Mouse (Mus musculus): ENCODE data around the gene Stard9. TPM values are rescaled to one million over a fixed set of nuclear protein-coding genes. Genes with fewer than 3 reads are reported as not detected.

The Stard9 gene
- polyA plus RNA-seq, 1 experiment from 2014 or later: 1.3 TPM

GRCm38 (mm10) chr2:120745496-120745895 lies 116.6 kb downstream of the Stard9 start:
- Histone ChIP-seq H3K4me2 (ENCODE audit: low read depth, low read length) (no peak overlapping the region), H3K9me3 (ENCODE audit: low read length) (no peaks in the 10 kb centered on the region), H3K27me3 (ENCODE audit: insufficient read depth, low read length) (no peaks in the 10 kb centered on the region), H3K36me3 (replicated peaks; ENCODE audit: insufficient read depth, low read length) (0 out of 2 replicates have a peak, but pooled peaks cover 3% of the 10 kb centered on the region), H3K4me3 (ENCODE audit: low read depth, low read length) (no peak overlapping the region), H3K9ac (replicated peaks) (no peak overlapping the region), H3K4me1 (ENCODE audit: insufficient read depth) (no peaks in the 10 kb centered on the region), H3K27ac (ENCODE audit: low read depth) (no peak overlapping the region)
- TF ChIP-seq EP300 (IDR thresholded peaks at IDR 0.05; ENCODE audit: low read depth): no peak
- 83% methylated on average over 1 of the region's 1 CpGs for WGBS (ENCODE audit: insufficient replicate concordance)
- ATAC-seq (no peak), DNase-seq (no peak)

GRCm38 (mm10) chr2:120748041-120748440 lies 119.1 kb downstream of the Stard9 start:
- WGBS (ENCODE audit: insufficient replicate concordance): 79% methylated on average over 2 of the region's 2 CpGs
- H3K4me2 ChIP-seq (ENCODE audit: low read depth, low read length): no peak overlapping the region
- TF ChIP-seq EP300 (IDR thresholded peaks at IDR 0.05; ENCODE audit: low read depth) (no peak), CTCF (IDR thresholded peaks at IDR 0.05; ENCODE audit: low read depth) (no peak)
- H3K4me1 ChIP-seq (ENCODE audit: insufficient read depth): no peaks in the 10 kb centered on the region
- ATAC-seq (no peak), DNase-seq (no peak)
- H3K9ac ChIP-seq (replicated peaks): no peak overlapping the region
- no peaks in the 10 kb centered on the region for H3K9me3 ChIP-seq (ENCODE audit: low read length)
- no peaks in the 10 kb centered on the region for H3K27me3 ChIP-seq (ENCODE audit: insufficient read depth, low read length)
- H3K4me3 ChIP-seq (ENCODE audit: low read depth, low read length): no peak overlapping the region
- no peak overlapping the region for H3K27ac ChIP-seq (ENCODE audit: low read depth)
- 0 out of 2 replicates have a peak, but pooled peaks cover 3% of the 10 kb centered on the region for H3K36me3 ChIP-seq (replicated peaks; ENCODE audit: insufficient read depth, low read length)

GRCm38 (mm10) chr2:120761922-120762321 lies 133.0 kb downstream of the Stard9 start:
- Histone ChIP-seq H3K27ac (ENCODE audit: low read depth) (no peak overlapping the region), H3K4me3 (ENCODE audit: low read depth, low read length) (no peak overlapping the region), H3K9ac (replicated peaks) (no peak overlapping the region), H3K36me3 (replicated peaks; ENCODE audit: insufficient read depth, low read length) (no peaks in the 10 kb centered on the region), H3K27me3 (ENCODE audit: insufficient read depth, low read length) (no peaks in the 10 kb centered on the region), H3K4me1 (ENCODE audit: insufficient read depth) (no peaks in the 10 kb centered on the region), H3K9me3 (ENCODE audit: low read length) (no peaks in the 10 kb centered on the region), H3K4me2 (ENCODE audit: low read depth, low read length) (no peak overlapping the region)
- TF ChIP-seq EP300 (IDR thresholded peaks at IDR 0.05; ENCODE audit: low read depth): no peak
- TF ChIP-seq CTCF (IDR thresholded peaks at IDR 0.05; ENCODE audit: low read depth): no peak
- DNase-seq (no peak), ATAC-seq (no peak)

- no peak overlapping the region for H3K9ac ChIP-seq (replicated peaks)
- 66% methylated on average over 2 of the region's 2 CpGs for WGBS (ENCODE audit: insufficient replicate concordance)
- no peaks in the 10 kb centered on the region for H3K4me1 ChIP-seq (ENCODE audit: insufficient read depth)
- no peak for TF ChIP-seq EP300 (IDR thresholded peaks at IDR 0.05; ENCODE audit: low read depth)
- no peak for TF ChIP-seq CTCF (IDR thresholded peaks at IDR 0.05; ENCODE audit: low read depth)
- no peaks in the 10 kb centered on the region for H3K27me3 ChIP-seq (ENCODE audit: insufficient read depth, low read length)
- DNase-seq: no peak
- H3K4me2 ChIP-seq (ENCODE audit: low read depth, low read length): no peak overlapping the region
- no peaks in the 10 kb centered on the region for H3K36me3 ChIP-seq (replicated peaks; ENCODE audit: insufficient read depth, low read length)
- H3K9me3 ChIP-seq (ENCODE audit: low read length): no peaks in the 10 kb centered on the region
- ATAC-seq: no peak
- no peak overlapping the region for H3K4me3 ChIP-seq (ENCODE audit: low read depth, low read length)
- H3K27ac ChIP-seq (ENCODE audit: low read depth): no peak overlapping the region
Observed at GRCm38 (mm10) chr2:120770265-120770935, 141.5 kb downstream of the Stard9 start.

Other genes starting within 250 kb of the Stard9 start
- gene Ganc, start 225.2 kb upstream of the Stard9 start, polyA plus RNA-seq (2015; fragmentation: Nextera tagmentation; extraction: Ambion mirVana): 6.8 and 8.2 TPM in 2 replicates
- gene Tmem87a, start 225.0 kb upstream of the Stard9 start, polyA plus RNA-seq (2015; fragmentation: Nextera tagmentation; extraction: Ambion mirVana): 2.9 and 3.2 TPM in 2 replicates
- gene Capn3, start 173.1 kb upstream of the Stard9 start, polyA plus RNA-seq (2015; fragmentation: Nextera tagmentation; extraction: Ambion mirVana): 4.7 and 4.9 TPM in 2 replicates
- gene Zfp106, start 65.3 kb upstream of the Stard9 start, polyA plus RNA-seq (2015; fragmentation: Nextera tagmentation; extraction: Ambion mirVana): 14.9 and 18.8 TPM in 2 replicates
- 17.2 TPM in 2 replicates for gene Snap23, start 61.5 kb upstream of the Stard9 start, polyA plus RNA-seq (2015; fragmentation: Nextera tagmentation; extraction: Ambion mirVana)
- 7.9 and 9.0 TPM in 2 replicates for gene Haus2, start 19.7 kb upstream of the Stard9 start, polyA plus RNA-seq (2015; fragmentation: Nextera tagmentation; extraction: Ambion mirVana)
- 9.6 and 10.0 TPM in 2 replicates for gene Lrrc57, start 19.6 kb upstream of the Stard9 start, polyA plus RNA-seq (2015; fragmentation: Nextera tagmentation; extraction: Ambion mirVana)
- 2.0 and 2.3 TPM in 2 replicates for gene Cdan1, start 221.0 kb downstream of the Stard9 start, polyA plus RNA-seq (2015; fragmentation: Nextera tagmentation; extraction: Ambion mirVana)
- 0.57 and 0.67 TPM in 2 replicates for gene Ttbk2, start 221.5 kb downstream of the Stard9 start, polyA plus RNA-seq (2015; fragmentation: Nextera tagmentation; extraction: Ambion mirVana)